Mouse (Mus musculus) heart, adult 2 months (tissue): ENCODE results near the gene Kcnb1.
A peak's percentile ranks its signal among the peaks of the same experiment; 100 is the strongest.

Experiments used
- CTCF ChIP-seq: fragments of 200-600 bp; IDR thresholded peaks from 2 replicates; pipeline ENCODE4 v1.8.1; 2022; ENCODE audit warnings: antibody characterized with exemption, mild to moderate bottlenecking, moderate library complexity
- EP300 ChIP-seq: fragments of 200-500 bp; IDR thresholded peaks from 2 replicates; pipeline ENCODE4 v1.6.1; 2011; ENCODE audit warnings: low read depth, low read length, control low read depth; ENCODE audit not compliant: insufficient read depth
- POLR2A ChIP-seq: fragments of 200-500 bp; IDR thresholded peaks from 2 replicates; pipeline ENCODE4 v1.6.1; 2011; ENCODE audit warnings: mild to moderate bottlenecking, low read depth, low read length, control low read depth; ENCODE audit not compliant: insufficient read depth

GRCm38 (mm10) chr2:167128699-167129607 lies 61.0 kb downstream of the Kcnb1 start:
- no peak for TF ChIP-seq CTCF
- peak; percentile 25; the same call in 1 of the 2 replicates for TF ChIP-seq POLR2A
- TF ChIP-seq EP300, result peak; percentile 60; the same call in 1 of the 2 replicates
